Mouse (Mus musculus) gastrocnemius, postnatal 10 days (tissue): ENCODE measurements around the gene Ccdc82. TPM values are rescaled to one million over a fixed set of nuclear protein-coding genes. Genes with fewer than 3 reads are reported as not detected.

Experiments used
- total RNA-seq, 2 experiments: library from RNA; stranded (reverse); gene quantifications; 2 replicates each; pipeline ENCODE4 v1.2.3; 2021

Gene Ccdc82
- total RNA-seq, 2 experiments from 2014 or later, result 5.0 to 7.7 TPM

Other genes starting within 250 kb of the Ccdc82 start
- gene Jrkl, start 1.1 kb upstream of the Ccdc82 start, total RNA-seq, result 1 to 10 TPM; 4.4 to 4.8 TPM
- gene Maml2, start 51.0 kb downstream of the Ccdc82 start, total RNA-seq, result 1 to 10 TPM; 5.6 to 6.8 TPM
- not detected for gene Gm17571, start 199.8 kb downstream of the Ccdc82 start, total RNA-seq